Mouse (Mus musculus) hindbrain, embryonic 13.5 days (tissue): Measurements from ENCODE around the gene Suclg2. TPM values are rescaled to one million over a fixed set of nuclear protein-coding genes. Genes with fewer than 3 reads are reported as not detected.

ENCODE experiments used
- ATAC-seq: fragments of 200-750 bp; cut with Nextera tagmentation; 2 replicates; pipeline ENCODE4 v1.8.0; 2017; ENCODE audit warnings: moderate TSS enrichment; ENCODE audit not compliant: low FRiP score
- H3K27ac ChIP-seq: fragments of 300-500 bp; sonication (generic); 2 replicates; pipeline ENCODE4 v1.5.1; 2015; ENCODE audit warnings: inconsistent platforms, mild to moderate bottlenecking, moderate library complexity
- H3K27me3 ChIP-seq: fragments of 300-500 bp; sonication (generic); 2 replicates; pipeline ENCODE4 v1.6.1; 2015; ENCODE audit warnings: mild to moderate bottlenecking, inconsistent platforms
- H3K36me3 ChIP-seq: fragments of 300-500 bp; sonication (generic); 2 replicates; pipeline ENCODE4 v1.6.1; 2015; ENCODE audit warnings: mild to moderate bottlenecking, inconsistent platforms
- H3K4me1 ChIP-seq: fragments of 300-500 bp; sonication (generic); replicated peaks from 2 replicates; pipeline ENCODE4 v1.6.1; 2015; ENCODE audit warnings: inconsistent platforms
- H3K4me2 ChIP-seq: fragments of 300-500 bp; sonication (generic); 2 replicates; pipeline ENCODE4 v1.6.1; 2015; ENCODE audit warnings: inconsistent platforms, mild to moderate bottlenecking, moderate library complexity
- H3K4me3 ChIP-seq: fragments of 300-500 bp; sonication (generic); 2 replicates; pipeline ENCODE4 v1.5.1; 2015; ENCODE audit warnings: mild to moderate bottlenecking, inconsistent platforms
- H3K9ac ChIP-seq: fragments of 300-500 bp; sonication (generic); 2 replicates; pipeline ENCODE4 v1.6.1; 2015; ENCODE audit warnings: mild to moderate bottlenecking, inconsistent platforms
- H3K9me3 ChIP-seq: fragments of 300-500 bp; sonication (generic); 2 replicates; pipeline ENCODE4 v1.6.1; 2016; ENCODE audit warnings: inconsistent platforms
- WGBS: fragments of 180-500 bp; shearing (Covaris S2); methylation state at CpG from one replicate; pipeline ENCODE4 v1.1.7; 2015; 5-methylcytosine and 5-hydroxymethylcytosine counted together
- polyA plus RNA-seq: library from polyadenylated mRNA; unstranded; fragments of >200 nt; fragmentation: Nextera tagmentation; extraction: Ambion mirVana; gene quantifications from 2 replicates; pipeline ENCODE4 v1.2.1, GENCODE M21; 2015

Gene Suclg2
- polyA plus RNA-seq, 1 experiment from 2014 or later = 17.1 TPM

DNA sequence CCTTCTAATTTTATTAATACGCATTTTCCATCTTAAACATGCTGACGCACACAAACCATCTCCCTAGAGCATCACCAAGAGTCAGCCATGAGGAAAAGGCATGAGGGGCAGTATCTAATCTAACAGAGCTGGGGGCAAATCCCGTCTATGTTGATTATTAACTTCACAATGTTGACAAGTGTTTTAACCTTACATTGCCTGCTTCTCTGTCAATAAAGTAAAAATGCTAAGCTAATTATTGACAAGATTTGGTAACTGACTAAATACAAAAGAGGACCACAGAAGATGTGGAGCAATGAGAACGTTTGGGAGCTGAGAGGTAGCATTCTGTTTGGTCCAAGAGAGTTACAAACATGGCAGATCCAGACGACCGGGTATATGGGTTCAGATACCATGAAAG, 65.8 kb downstream of the Suclg2 start:
- H3K4me3 ChIP-seq = no peak overlapping the region
- H3K27ac ChIP-seq = no peak overlapping the region
- no peak overlapping the region for H3K4me2 ChIP-seq
- no peaks in the 10 kb centered on the region for H3K36me3 ChIP-seq
- peaks cover 19% of the 10 kb centered on the region; the same call in 1 of the 2 replicates for H3K4me1 ChIP-seq
- H3K27me3 ChIP-seq = peaks cover 3% of the 10 kb centered on the region; the same call in 1 of the 2 replicates
- no peak for ATAC-seq
- no peaks in the 10 kb centered on the region for H3K9me3 ChIP-seq
- WGBS = 78% methylated on average over 6 of the region's 6 CpGs
- H3K9ac ChIP-seq = no peak overlapping the region

DNA sequence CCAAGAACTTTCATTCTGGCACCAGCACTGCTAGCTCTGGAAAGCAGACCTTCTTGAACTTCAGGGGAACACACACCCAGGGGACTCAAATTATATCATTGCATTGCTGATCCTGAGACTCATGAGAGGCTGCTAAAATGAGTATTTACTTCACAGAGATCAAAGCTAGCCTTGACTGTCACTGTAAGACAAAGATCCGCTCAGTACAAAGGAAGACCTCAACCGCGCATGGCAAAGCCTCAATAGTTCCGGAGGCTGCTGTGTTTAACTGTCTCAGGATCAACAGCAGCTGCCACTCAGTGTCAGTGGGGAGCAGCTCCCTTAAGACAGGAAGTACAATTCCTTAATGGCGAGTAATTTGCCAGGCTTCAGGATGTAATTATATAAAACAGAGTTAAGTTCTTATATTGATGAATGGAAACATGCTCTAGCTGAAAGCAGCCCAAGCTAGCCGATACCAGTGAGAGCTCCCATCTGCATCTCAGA, 67.2 kb downstream of the Suclg2 start:
- no peak overlapping the region for H3K9ac ChIP-seq
- H3K9me3 ChIP-seq = no peaks in the 10 kb centered on the region
- no peak overlapping the region for H3K27ac ChIP-seq
- peaks cover 19% of the 10 kb centered on the region; the same call in 1 of the 2 replicates for H3K4me1 ChIP-seq
- 0 out of 2 replicates have a peak, but pooled peaks have one; percentile 69 for ATAC-seq
- H3K27me3 ChIP-seq = peaks cover 3% of the 10 kb centered on the region; the same call in 1 of the 2 replicates
- H3K4me3 ChIP-seq = no peak overlapping the region
- H3K4me2 ChIP-seq = peak overlapping the region; percentile 18; the same call in 1 of the 2 replicates
- 9% methylated on average over 6 of the region's 6 CpGs for WGBS
- H3K36me3 ChIP-seq = no peaks in the 10 kb centered on the region

DNA sequence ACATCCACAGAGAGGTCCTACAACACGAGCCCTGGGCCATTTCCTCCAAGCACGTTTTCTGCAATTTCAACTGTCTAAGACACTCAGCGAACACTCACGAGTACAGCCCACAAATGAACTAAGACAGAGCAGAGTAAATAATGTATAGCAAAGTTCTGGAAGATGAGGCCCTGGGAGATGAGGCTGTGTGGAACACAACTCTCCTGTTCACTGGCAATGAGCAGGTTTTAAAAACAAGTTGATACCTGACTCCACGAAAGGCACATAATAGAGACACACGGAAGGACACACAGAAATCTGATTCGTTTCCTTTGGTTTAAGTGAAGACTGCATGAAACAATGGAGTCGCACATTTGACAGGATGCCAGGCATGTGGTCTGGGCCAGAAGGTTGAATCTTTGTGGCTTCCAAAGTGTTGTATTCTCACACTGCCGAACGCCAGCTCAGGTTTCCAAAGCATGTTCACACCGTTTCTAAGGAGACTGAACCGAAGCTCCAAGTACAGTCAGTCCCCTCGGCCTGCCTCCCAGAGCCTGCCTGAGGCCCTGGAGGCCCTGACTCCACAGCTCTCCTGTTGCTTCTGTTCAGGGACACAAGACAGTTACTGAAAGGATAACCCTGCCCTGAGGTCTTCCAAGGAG, 68.4 kb downstream of the Suclg2 start:
- no peak overlapping the region for H3K9ac ChIP-seq
- ATAC-seq = no peak
- no peaks in the 10 kb centered on the region for H3K9me3 ChIP-seq
- peaks cover 19% of the 10 kb centered on the region; the same call in 1 of the 2 replicates for H3K4me1 ChIP-seq
- H3K27me3 ChIP-seq = peaks cover 3% of the 10 kb centered on the region; the same call in 1 of the 2 replicates
- no peaks in the 10 kb centered on the region for H3K36me3 ChIP-seq
- H3K27ac ChIP-seq = no peak overlapping the region
- H3K4me2 ChIP-seq = no peak overlapping the region
- 47% methylated on average over 13 of the region's 13 CpGs for WGBS
- H3K4me3 ChIP-seq = no peak overlapping the region

DNA sequence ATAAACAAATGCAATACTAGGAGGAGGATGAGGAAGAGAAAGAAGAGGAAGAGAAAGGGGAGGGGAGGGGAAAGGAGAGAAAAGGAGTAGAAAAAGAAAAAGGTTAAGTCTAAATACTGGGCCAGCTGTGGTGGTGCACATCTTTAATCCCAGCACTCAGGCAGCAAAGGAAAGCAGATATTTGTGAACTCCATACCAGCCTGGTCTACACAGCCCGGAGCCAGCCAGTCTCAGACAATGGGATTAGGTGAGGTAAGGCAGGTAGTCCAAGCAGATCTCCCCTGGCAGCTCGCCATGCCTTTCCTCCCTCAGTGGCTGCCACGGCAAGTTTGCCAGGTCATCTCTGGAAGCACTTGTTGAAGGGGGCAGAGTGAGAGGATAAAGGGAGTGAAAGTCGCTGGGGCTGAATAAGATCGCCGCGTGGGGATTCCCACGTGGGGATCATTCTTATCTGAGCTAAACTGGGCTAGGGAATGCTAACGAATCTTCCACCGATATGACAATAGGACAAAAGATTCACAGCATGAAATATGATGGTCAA, 69.4 kb downstream of the Suclg2 start:
- H3K9me3 ChIP-seq = no peaks in the 10 kb centered on the region
- H3K4me1 ChIP-seq = peaks cover 19% of the 10 kb centered on the region; the same call in 1 of the 2 replicates
- no peak overlapping the region for H3K4me2 ChIP-seq
- H3K9ac ChIP-seq = no peak overlapping the region
- no peaks in the 10 kb centered on the region for H3K36me3 ChIP-seq
- 60% methylated on average over 10 of the region's 10 CpGs for WGBS
- no peak overlapping the region for H3K4me3 ChIP-seq
- peaks cover 3% of the 10 kb centered on the region; the same call in 1 of the 2 replicates for H3K27me3 ChIP-seq
- H3K27ac ChIP-seq = no peak overlapping the region
- no peak for ATAC-seq

DNA sequence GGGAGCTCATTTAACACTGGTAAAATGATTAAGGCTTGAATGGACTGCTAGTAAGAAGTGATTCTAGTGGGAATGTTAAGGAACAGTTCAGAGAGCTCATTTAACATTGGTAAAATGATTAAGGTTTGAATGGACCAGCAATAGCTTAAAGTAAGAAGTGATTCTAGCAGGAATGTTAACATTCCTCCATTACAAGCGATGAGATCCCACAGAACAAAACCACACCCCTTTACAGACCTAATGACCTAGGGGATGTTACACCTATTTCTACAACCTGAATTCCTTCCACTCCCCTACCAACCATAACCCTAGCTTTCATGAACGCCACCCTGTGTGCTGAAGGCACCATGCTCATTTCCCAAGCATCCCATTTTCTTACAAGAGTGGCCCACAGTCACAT, 81.2 kb downstream of the Suclg2 start:
- 91% methylated on average over 2 of the region's 2 CpGs for WGBS
- no peaks in the 10 kb centered on the region for H3K9me3 ChIP-seq
- no peaks in the 10 kb centered on the region for H3K4me1 ChIP-seq
- no peaks in the 10 kb centered on the region for H3K36me3 ChIP-seq
- H3K4me3 ChIP-seq = no peak overlapping the region
- H3K9ac ChIP-seq = no peak overlapping the region
- no peak overlapping the region for H3K27ac ChIP-seq
- ATAC-seq = no peak
- H3K27me3 ChIP-seq = no peaks in the 10 kb centered on the region
- no peak overlapping the region for H3K4me2 ChIP-seq

DNA sequence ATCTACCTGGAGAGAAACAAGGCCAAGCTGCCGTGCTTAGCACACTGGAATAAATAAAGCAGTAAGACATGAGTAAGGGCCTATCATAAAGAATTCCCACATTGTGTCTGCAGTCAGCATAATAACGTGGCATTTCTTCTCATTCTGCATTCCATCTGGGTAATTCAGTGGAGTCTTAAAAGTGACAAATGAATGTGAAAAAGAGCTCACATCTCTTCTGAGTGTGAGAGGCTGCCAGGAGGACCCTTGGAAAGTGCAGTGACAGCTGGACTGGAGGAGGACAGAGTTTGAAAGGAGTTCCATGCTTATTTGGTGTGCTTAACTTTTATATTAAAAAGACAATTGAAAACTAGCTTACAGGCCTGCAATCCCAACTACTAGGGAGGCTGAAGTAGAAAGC, 83.2 kb downstream of the Suclg2 start:
- H3K4me3 ChIP-seq = no peak overlapping the region
- H3K4me1 ChIP-seq = no peaks in the 10 kb centered on the region
- H3K27ac ChIP-seq = no peak overlapping the region
- no peaks in the 10 kb centered on the region for H3K36me3 ChIP-seq
- no peak overlapping the region for H3K9ac ChIP-seq
- no peak overlapping the region for H3K4me2 ChIP-seq
- no peak for ATAC-seq
- 47% methylated on average over 2 of the region's 2 CpGs for WGBS
- H3K27me3 ChIP-seq = no peaks in the 10 kb centered on the region
- H3K9me3 ChIP-seq = no peaks in the 10 kb centered on the region

DNA sequence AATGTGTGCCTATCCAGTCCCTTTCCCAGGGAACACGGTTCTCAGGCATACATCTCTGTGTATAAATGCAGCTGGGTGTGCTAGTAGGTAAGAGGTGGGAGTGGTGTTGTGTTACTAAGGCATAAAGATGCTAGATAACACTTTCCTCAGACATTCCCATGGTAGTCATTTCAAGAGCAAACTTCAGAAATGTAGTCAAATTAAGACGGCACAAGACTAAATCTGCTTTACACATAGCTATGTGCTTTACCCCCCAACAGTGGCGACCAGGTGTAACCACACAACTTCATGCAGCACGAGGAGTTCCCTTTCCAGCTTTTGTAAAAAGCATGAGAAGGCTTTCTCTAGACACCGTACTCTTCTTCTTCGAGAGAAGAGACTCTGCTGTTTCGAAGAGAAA, 89.5 kb downstream of the Suclg2 start:
- no peaks in the 10 kb centered on the region for H3K4me1 ChIP-seq
- 94% methylated on average over 7 of the region's 7 CpGs for WGBS
- no peak overlapping the region for H3K9ac ChIP-seq
- no peak overlapping the region for H3K27ac ChIP-seq
- H3K27me3 ChIP-seq = no peaks in the 10 kb centered on the region
- H3K36me3 ChIP-seq = no peaks in the 10 kb centered on the region
- H3K4me3 ChIP-seq = no peak overlapping the region
- no peak for ATAC-seq
- no peak overlapping the region for H3K4me2 ChIP-seq
- H3K9me3 ChIP-seq = no peaks in the 10 kb centered on the region

DNA sequence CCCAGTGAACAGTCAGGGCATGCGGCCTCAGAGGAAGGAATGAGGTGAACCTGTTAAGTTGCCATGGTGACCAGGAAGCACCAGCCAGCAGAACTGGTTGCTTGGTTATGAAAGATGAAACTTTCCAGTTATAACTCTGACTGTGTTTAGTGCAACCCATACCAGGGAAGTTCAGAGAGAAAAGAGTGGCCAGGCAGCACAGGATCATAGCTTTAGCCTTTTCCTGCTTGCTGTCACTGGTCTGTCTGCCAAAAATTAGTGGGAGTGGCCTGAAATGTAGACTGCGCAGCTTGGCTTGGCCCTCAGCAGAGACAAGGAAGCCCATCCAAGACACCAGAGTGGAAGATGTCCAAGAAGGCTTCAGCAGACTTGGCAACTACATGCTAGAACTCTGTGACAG, 96.8 kb downstream of the Suclg2 start:
- Histone ChIP-seq H3K9me3 (no peaks in the 10 kb centered on the region), H3K4me2 (no peak overlapping the region), H3K27me3 (no peaks in the 10 kb centered on the region), H3K9ac (no peak overlapping the region), H3K4me3 (no peak overlapping the region), H3K36me3 (no peaks in the 10 kb centered on the region), H3K27ac (no peak overlapping the region), H3K4me1 (no peaks in the 10 kb centered on the region)
- WGBS = 83% methylated on average over 2 of the region's 2 CpGs
- no peak for ATAC-seq

DNA sequence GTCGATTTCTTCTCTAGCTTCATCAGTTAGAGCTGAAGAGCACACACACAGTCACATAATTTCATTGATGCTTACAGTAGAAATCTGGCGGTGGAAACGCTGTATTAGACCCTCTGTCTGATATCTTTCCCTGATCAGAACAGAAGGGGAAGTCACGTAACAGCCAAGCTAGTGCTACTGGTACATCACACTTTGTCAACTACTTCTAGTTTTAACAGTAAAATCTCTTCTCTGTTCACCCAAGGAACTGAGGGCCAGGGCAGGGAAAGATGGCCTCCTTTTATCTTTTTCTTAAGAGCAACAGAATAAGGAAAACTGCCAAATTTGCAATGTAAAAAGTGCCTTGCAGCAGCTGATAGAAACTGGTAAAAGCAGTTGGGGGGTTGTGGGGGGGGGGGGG, 97.8 kb downstream of the Suclg2 start:
- Histone ChIP-seq H3K9me3 (no peaks in the 10 kb centered on the region), H3K4me2 (no peak overlapping the region), H3K27ac (no peak overlapping the region), H3K4me1 (no peaks in the 10 kb centered on the region), H3K36me3 (no peaks in the 10 kb centered on the region), H3K4me3 (no peak overlapping the region), H3K27me3 (no peaks in the 10 kb centered on the region), H3K9ac (no peak overlapping the region)
- ATAC-seq = no peak
- WGBS = 89% methylated on average over 4 of the region's 4 CpGs

DNA sequence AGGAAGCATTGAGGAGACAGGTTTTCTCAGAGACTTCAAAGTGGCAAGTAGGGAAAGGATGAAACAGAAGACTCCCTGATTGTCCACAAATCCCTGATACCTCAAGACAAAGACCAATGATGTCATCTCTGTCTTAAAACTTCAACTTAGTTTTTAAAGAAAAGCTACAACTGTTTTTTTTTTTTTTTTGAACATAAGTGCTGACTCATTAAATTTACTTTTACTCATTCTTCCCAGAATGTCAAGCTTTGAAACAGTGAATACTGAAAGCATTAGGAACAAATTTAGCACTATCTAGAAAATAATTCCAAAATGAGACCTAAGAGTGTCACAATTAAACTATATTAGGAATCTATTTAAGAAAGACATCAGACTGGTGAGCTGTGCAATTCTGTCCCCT, 98.8 kb downstream of the Suclg2 start:
- no peak for ATAC-seq
- no peak overlapping the region for H3K9ac ChIP-seq
- no peaks in the 10 kb centered on the region for H3K4me1 ChIP-seq
- H3K4me2 ChIP-seq = no peak overlapping the region
- H3K27ac ChIP-seq = no peak overlapping the region
- H3K4me3 ChIP-seq = no peak overlapping the region
- no peaks in the 10 kb centered on the region for H3K9me3 ChIP-seq
- no peaks in the 10 kb centered on the region for H3K27me3 ChIP-seq
- no peaks in the 10 kb centered on the region for H3K36me3 ChIP-seq

DNA sequence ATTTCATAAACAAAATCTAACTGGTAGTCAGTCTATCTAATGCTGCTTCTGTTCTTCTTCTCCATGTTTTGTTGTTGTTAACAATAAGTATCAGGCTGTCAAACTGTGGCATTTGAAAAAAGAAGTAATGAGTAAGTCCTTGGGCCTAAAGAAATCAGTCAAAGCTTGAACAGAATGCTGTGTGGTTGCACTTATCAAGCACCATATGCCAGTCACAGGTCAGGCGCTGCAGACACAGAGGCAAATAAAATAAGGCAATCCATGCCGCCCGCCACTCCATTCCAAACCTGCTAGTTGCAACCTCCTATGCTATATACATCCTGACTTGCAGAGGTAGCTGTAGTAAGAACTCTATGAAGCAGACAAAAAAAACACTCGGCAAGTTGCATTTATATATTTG, 100.2 kb downstream of the Suclg2 start:
- H3K9me3 ChIP-seq = no peaks in the 10 kb centered on the region
- H3K4me2 ChIP-seq = no peak overlapping the region
- no peaks in the 10 kb centered on the region for H3K27me3 ChIP-seq
- no peak overlapping the region for H3K27ac ChIP-seq
- ATAC-seq = no peak
- no peak overlapping the region for H3K4me3 ChIP-seq
- WGBS = 89% methylated on average over 4 of the region's 4 CpGs
- H3K4me1 ChIP-seq = no peaks in the 10 kb centered on the region
- no peak overlapping the region for H3K9ac ChIP-seq
- no peaks in the 10 kb centered on the region for H3K36me3 ChIP-seq

DNA sequence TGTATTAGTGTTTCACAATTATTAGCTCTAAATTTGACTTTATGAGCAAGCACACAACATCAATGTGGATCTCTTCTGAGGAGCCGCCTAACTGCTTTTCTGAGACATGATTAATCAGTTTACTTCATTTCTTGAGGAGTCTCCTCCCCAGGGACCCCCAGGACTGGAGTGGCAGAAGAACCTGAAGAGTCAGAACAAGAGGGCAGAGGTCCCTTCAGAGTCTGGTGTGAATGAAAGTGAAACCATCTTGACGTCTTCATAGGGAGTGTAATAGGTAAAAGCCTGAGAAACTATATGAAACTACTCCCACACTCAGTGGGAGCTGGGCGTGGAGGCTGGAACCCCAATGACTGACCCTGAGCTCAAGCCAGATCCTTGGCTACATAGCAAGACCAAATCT, 105.4 kb downstream of the Suclg2 start:
- H3K27ac ChIP-seq = 0 out of 2 replicates have a peak overlapping the region, but pooled peaks have one; percentile 10
- H3K4me2 ChIP-seq = no peak overlapping the region
- peaks cover 8% of the 10 kb centered on the region; the same call in 1 of the 2 replicates for H3K4me1 ChIP-seq
- no peaks in the 10 kb centered on the region for H3K27me3 ChIP-seq
- no peak overlapping the region for H3K9ac ChIP-seq
- no peaks in the 10 kb centered on the region for H3K36me3 ChIP-seq
- H3K4me3 ChIP-seq = no peak overlapping the region
- no peak for ATAC-seq
- H3K9me3 ChIP-seq = no peaks in the 10 kb centered on the region
- WGBS = 76% methylated on average over 3 of the region's 3 CpGs
